Mouse (Mus musculus): ENCODE results near the gene Sgta. TPM values are rescaled to one million over a fixed set of nuclear protein-coding genes. Genes with fewer than 3 reads are reported as not detected.

The Sgta gene
- polyA plus RNA-seq, 1 experiment from 2014 or later: 271 TPM

DNA sequence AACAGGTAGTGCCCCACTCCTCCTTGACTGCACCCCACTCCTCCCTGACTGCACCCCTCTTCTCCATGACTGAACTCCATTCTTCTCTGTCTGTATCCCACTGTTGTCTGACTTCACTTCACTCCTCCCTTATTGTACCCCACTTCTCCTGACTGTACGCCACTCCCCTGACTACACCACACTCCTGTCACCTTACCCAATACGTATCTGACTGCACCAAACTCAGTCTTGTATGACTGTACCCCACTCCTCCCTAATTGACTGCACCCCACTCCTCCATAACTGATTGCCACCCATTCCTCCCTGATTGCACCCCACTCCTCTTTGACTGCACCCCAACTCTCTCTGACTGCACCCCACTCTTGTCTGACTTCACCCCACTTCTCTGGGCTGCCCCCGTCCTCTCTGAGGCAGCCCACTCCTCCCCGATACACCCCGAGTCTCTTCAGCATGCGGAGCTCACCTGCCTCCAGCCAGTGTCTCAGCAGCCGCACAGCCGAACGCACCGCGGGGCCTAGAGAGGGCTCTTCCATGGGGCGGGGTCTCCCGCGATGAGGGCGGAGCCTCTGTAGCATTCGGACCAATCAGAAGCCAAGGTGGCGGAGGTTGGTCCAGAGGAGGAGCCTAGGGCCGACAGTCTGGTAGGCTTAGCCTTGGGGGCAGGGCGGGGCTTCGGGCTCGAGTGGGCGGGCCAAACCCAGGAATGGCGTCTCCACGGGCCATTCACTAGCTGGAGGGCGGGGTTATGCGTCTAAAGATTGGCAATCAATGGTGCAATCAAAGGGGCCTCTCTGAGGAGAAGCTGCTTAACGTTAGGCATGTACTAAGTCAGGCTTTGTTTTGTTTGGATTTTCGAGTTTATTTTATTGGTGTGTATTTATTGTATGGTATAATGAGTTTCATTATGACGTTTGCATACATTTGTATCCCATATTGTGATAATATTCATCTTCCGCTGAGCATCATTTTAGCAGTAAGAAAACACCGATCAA is 45.3 kb downstream of the Sgta start, which contains the start of gene Gng7:
Gng7 (minus strand) TSS at position 553 of the 992 bp plus-strand sequence.
- H3K4me1 ChIP-seq: peaks cover 6% of the 10 kb centered on the region; the same call in 1 of the 2 replicates
- H3K27me3 ChIP-seq: peaks cover 10% of the 10 kb centered on the region
- peak within 1 kb of the TSS; percentile 58 for H3K4me2 ChIP-seq (replicated peaks)
- 10% methylated on average over 31 of the region's 31 CpGs for WGBS
- peak within 1 kb of the TSS; percentile 46; the same call in 1 of the 2 replicates for H3K9ac ChIP-seq (replicated peaks)
- H3K9me3 ChIP-seq: no peaks in the 10 kb centered on the region
- no peaks in the 10 kb centered on the region for H3K36me3 ChIP-seq
- peak; percentile 98 for ATAC-seq (ENCODE audit: low FRiP score, low read depth)
- no peak within 1 kb of the TSS for H3K27ac ChIP-seq (replicated peaks)
- peak within 1 kb of the TSS; percentile 43 for H3K4me3 ChIP-seq

DNA sequence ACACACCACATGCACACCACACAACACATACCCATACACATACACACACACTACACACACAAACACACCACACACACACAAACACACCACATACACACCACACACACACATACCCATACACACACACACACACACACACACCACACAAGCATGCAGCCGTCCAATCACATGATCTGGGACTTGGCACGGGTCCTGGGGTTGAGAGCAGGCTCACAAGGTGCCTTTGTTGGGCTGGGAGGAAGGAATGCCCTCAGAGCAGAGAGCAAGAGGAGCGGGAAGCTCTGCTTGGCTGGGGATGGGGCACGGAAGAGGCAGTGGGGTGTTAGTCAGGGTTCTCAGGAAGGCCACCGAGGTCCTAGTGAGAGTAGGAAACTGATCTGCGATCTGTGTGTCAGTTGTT is 49.1 kb downstream of the Sgta start:
- no peak for ATAC-seq (ENCODE audit: low FRiP score, low read depth)
- Histone ChIP-seq H3K27me3 (peaks cover 10% of the 10 kb centered on the region), H3K4me1 (peaks cover 6% of the 10 kb centered on the region; the same call in 1 of the 2 replicates), H3K9ac (replicated peaks) (no peak overlapping the region), H3K4me3 (no peak overlapping the region), H3K9me3 (no peaks in the 10 kb centered on the region), H3K4me2 (replicated peaks) (no peak overlapping the region), H3K36me3 (no peaks in the 10 kb centered on the region), H3K27ac (replicated peaks) (no peak overlapping the region)
- WGBS: 77% methylated on average over 6 of the region's 6 CpGs

DNA sequence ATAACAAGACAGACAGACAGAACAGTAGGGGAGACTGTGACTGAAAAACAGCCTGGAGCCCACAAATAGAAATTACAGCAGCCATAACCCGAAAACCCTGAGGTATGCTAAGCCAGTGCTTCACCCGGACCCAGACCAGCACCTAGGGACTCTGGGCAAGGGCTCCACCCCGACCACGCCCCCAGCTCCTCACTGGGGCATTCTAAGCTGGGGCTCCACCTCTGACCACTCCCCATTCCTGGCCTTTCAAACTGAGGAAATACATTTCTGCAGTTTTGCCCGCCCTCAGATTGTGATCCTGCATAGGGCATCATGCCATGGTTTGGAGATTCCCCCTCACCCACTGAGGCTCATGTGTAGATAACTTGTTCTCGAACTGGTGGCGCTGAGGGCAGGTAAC is 52.7 kb downstream of the Sgta start:
- Histone ChIP-seq H3K9me3 (no peaks in the 10 kb centered on the region), H3K4me1 (no peaks in the 10 kb centered on the region), H3K9ac (replicated peaks) (no peak overlapping the region), H3K4me2 (replicated peaks) (no peak overlapping the region), H3K27me3 (peaks cover 3% of the 10 kb centered on the region), H3K4me3 (no peak overlapping the region), H3K27ac (replicated peaks) (no peak overlapping the region), H3K36me3 (no peaks in the 10 kb centered on the region)
- no peak for ATAC-seq (ENCODE audit: low FRiP score, low read depth)
- WGBS: 36% methylated on average over 7 of the region's 7 CpGs

DNA sequence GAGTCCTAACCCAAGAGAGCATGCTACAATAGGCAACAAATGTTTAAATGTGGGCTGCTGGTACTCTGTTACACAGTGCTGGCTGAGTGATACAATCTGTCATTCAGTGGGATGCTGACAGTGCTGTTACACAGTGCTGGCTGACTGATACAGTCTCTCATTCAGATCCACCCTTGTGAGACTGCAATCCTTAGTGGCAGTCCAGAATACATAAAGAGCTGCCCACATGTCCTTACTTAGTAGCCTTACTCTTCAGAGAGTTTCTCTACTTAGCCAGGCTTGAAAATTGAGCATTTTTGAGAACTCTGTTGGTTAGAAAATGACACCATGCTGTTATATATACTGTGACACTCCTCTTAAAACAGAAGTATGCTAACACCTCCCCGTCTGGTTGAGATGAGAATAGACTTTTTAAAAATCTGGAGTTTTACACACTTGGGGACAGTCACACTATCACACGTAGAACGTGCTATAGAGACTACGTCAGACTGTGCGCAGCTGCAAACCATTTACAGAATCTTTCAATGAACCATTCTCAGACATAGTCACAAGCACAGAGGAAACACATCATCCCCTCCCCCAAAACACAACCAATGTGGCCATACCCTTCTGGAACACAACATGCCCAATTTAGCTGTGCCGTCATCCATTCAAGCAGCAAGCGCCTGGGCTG is 53.8 kb downstream of the Sgta start:
- ATAC-seq (ENCODE audit: low FRiP score, low read depth): no peak
- WGBS: 92% methylated on average over 7 of the region's 7 CpGs
- Histone ChIP-seq H3K4me1 (peaks cover 7% of the 10 kb centered on the region), H3K4me2 (replicated peaks) (no peak overlapping the region), H3K9ac (replicated peaks) (no peak overlapping the region), H3K9me3 (no peaks in the 10 kb centered on the region), H3K27ac (replicated peaks) (no peak overlapping the region), H3K4me3 (no peak overlapping the region), H3K36me3 (no peaks in the 10 kb centered on the region), H3K27me3 (peaks cover 13% of the 10 kb centered on the region)

DNA sequence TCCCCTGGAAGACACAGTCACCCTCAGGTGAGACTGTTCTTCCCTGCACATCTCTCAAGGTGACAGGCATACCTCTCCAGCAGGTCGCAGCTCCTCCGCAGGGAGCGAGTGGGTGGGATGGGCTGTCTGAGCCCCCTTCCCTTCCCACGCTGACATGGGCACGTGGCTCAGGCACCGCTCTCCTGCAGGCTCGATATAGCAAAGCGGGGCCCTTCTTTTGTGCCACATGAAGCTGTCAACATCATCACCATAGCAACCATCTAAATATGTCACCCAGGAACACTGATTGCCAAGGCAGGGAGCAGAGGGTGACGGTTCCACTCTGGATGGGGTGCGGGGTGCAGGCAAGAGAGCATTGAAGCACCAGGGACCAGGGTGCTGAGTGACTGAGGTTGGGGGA is 58.8 kb downstream of the Sgta start:
- Histone ChIP-seq H3K4me2 (replicated peaks) (no peak overlapping the region), H3K9ac (replicated peaks) (peak overlapping the region; percentile 43), H3K4me1 (peaks cover 18% of the 10 kb centered on the region), H3K4me3 (no peak overlapping the region), H3K9me3 (no peaks in the 10 kb centered on the region), H3K27ac (replicated peaks) (no peak overlapping the region), H3K27me3 (peaks cover 23% of the 10 kb centered on the region), H3K36me3 (no peaks in the 10 kb centered on the region)
- ATAC-seq (ENCODE audit: low FRiP score, low read depth): no peak
- 35% methylated on average over 10 of the region's 10 CpGs for WGBS

DNA sequence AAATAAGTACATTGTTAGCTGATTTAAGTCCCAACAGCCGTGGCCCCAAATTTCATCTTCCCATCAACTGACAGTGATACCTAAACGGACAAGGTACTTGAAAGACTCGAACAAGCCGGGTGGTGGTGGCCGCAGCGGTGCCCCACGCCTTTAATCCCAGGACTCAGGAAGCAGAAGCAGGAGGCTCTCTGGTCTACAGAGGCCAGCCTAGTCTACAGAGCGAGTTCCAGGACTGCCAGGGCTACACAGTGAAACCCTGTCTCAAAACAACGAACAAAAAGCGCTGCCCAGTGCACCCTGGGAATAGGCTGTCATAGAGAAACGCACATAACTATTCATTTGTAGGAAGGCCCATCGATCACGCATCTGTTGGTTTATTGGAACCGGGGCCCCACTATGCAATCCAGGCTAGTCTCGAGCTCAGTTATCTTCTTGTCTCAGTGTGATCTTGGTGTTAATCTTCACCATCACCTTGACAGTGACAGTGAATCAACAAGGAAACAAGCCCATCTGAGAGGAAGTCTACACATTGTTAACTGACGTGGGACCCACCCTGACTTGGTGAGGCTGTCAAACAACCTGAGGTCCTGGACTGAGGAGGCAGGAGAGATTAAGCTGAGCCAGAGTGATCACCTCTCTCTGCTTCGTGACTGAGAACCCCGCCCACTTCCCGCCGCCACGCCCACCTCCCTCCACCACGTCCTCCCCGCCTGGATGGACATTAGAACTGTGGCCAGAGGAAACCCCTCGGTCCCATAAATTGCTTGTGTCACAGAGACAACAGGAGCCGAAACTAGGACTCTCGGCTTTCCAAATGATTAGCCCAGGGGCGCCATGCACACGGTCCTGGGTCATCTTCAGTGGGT is 59.6 kb downstream of the Sgta start:
- no peak for ATAC-seq (ENCODE audit: low FRiP score, low read depth)

DNA sequence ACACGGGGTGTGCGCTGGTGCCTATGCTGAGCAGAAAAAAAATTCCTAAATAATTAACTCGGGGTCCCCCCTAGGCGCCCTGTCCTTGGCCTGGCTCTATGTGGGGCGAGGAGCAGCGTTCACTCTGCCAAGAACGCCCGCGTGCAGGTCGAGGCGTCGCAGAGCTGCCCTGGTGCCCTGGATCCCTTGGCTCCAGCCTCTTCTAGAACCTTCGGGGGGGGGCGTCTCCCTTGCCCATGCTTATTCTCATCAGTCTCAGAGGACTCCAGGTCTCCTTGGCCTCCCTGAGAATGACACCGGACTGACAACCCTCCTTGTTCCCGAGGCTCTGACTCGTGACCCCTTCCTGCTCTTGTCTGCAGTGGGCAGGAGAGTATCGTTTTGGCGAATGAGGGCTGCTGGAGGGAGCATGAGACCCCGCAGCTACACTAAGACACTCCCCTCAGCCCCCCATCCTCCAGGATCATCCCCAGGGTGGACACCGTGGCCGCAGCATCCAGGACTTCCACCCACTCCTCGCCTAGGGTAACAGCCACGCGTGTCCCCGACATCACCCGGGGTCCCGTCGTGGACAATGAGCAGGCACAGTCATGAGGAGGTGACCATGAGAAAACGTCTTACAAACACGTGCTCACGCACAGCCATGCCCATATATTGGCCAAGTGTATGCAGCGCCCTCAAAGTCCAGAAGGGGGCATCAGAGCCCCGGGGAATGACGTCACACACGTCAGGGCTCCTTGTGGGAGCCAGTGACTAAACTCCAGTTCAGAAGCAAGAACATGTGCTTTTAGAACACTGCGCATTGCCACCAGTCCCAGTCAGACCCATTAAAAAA is 60.4 kb downstream of the Sgta start:
- H3K9ac ChIP-seq (replicated peaks): no peak overlapping the region
- H3K27me3 ChIP-seq: peaks cover 34% of the 10 kb centered on the region
- peaks cover 18% of the 10 kb centered on the region for H3K4me1 ChIP-seq
- 35% methylated on average over 37 of the region's 37 CpGs for WGBS
- peak overlapping the region; percentile 8; the same call in 1 of the 2 replicates for H3K4me2 ChIP-seq (replicated peaks)
- H3K9me3 ChIP-seq: no peaks in the 10 kb centered on the region
- H3K27ac ChIP-seq (replicated peaks): no peak overlapping the region
- no peak overlapping the region for H3K4me3 ChIP-seq
- ATAC-seq (ENCODE audit: low FRiP score, low read depth): peak; percentile 70
- no peaks in the 10 kb centered on the region for H3K36me3 ChIP-seq

More for the DNA sequence above, 59.6 kb downstream of the Sgta start:
- Histone ChIP-seq H3K27me3 (peaks cover 26% of the 10 kb centered on the region), H3K4me2 (replicated peaks) (no peak overlapping the region), H3K4me1 (peaks cover 18% of the 10 kb centered on the region), H3K9ac (replicated peaks) (peak overlapping the region; percentile 43), H3K9me3 (no peaks in the 10 kb centered on the region), H3K4me3 (no peak overlapping the region), H3K27ac (replicated peaks) (no peak overlapping the region), H3K36me3 (no peaks in the 10 kb centered on the region)
- 54% methylated on average over 28 of the region's 28 CpGs for WGBS

DNA sequence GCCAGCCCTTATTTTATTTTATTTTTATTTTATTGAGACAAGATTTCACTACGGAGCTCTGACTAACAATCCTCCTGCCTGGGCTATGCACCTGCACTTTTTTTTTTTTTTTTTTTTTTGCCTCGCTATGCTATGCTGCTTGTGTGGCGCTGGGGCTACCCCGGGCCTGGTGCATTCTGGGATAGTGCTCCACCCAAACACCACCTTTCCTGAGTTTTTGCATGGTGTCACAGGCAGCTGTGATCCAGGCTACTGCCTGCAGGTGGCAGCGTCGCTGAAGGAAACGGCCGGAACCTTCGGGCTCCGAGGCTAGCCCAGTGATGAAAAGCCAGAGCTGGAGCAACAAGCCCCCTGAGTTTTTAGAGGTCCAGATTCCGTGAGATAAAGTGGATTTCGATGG is 61.2 kb downstream of the Sgta start:
- ATAC-seq (ENCODE audit: low FRiP score, low read depth): no peak
- WGBS: 24% methylated on average over 12 of the region's 12 CpGs

DNA sequence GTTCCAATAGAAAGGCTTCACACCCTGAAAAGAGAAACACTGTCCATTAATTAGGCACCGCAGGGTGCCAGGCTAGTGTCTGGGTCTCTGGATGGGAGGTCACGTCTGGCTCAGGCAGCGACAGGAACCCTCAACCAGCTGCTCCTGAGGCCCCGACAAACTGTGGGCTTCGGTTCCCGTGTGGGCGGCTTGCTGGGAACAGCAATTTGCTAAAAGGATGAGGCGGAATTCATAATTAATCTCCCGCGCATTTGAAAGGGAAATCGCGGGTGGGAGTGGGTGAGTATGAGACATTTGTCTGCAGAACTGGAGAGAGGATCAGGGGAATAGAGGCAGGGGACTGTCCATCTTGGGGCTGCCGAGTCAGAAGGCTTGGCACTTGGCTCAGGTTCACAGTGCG is 62.0 kb downstream of the Sgta start:
- no peak for ATAC-seq (ENCODE audit: low FRiP score, low read depth)
- WGBS: 41% methylated on average over 14 of the region's 14 CpGs
- peaks cover 21% of the 10 kb centered on the region for H3K4me1 ChIP-seq
- H3K4me2 ChIP-seq (replicated peaks): no peak overlapping the region
- H3K4me3 ChIP-seq: no peak overlapping the region
- no peaks in the 10 kb centered on the region for H3K36me3 ChIP-seq
- no peak overlapping the region for H3K9ac ChIP-seq (replicated peaks)
- H3K27ac ChIP-seq (replicated peaks): no peak overlapping the region
- H3K9me3 ChIP-seq: no peaks in the 10 kb centered on the region
- peaks cover 48% of the 10 kb centered on the region for H3K27me3 ChIP-seq

More for the DNA sequence above, 61.2 kb downstream of the Sgta start:
- no peak overlapping the region for H3K27ac ChIP-seq (replicated peaks)
- no peaks in the 10 kb centered on the region for H3K9me3 ChIP-seq
- H3K4me1 ChIP-seq: peaks cover 18% of the 10 kb centered on the region
- no peak overlapping the region for H3K4me2 ChIP-seq (replicated peaks)
- no peak overlapping the region for H3K4me3 ChIP-seq
- H3K9ac ChIP-seq (replicated peaks): no peak overlapping the region
- H3K36me3 ChIP-seq: no peaks in the 10 kb centered on the region
- H3K27me3 ChIP-seq: peaks cover 41% of the 10 kb centered on the region

DNA sequence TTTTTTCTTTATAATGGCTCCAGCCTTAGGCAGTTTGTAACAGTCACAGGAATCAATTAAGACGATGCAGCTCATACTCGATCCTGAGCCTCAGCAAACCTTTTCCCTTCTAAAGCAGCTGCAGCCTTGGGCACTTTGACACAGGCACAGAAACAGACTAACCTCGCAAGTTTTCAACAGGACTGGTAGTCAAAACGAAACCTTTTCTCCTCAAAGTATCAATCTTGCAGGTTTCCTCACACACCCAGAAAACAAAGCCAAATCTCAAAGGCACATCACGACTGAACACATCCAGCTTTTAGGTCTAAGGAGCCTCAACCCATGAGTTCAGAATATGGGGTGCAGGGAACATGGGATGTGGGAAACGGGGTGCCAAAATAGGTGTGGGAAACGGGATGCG is 62.6 kb downstream of the Sgta start:
- no peak overlapping the region for H3K4me2 ChIP-seq (replicated peaks)
- no peaks in the 10 kb centered on the region for H3K9me3 ChIP-seq
- H3K9ac ChIP-seq (replicated peaks): no peak overlapping the region
- peaks cover 22% of the 10 kb centered on the region for H3K4me1 ChIP-seq
- no peaks in the 10 kb centered on the region for H3K36me3 ChIP-seq
- H3K4me3 ChIP-seq: no peak overlapping the region
- H3K27me3 ChIP-seq: peaks cover 53% of the 10 kb centered on the region
- H3K27ac ChIP-seq (replicated peaks): no peak overlapping the region
- no peak for ATAC-seq (ENCODE audit: low FRiP score, low read depth)
- 84% methylated on average over 8 of the region's 8 CpGs for WGBS

DNA sequence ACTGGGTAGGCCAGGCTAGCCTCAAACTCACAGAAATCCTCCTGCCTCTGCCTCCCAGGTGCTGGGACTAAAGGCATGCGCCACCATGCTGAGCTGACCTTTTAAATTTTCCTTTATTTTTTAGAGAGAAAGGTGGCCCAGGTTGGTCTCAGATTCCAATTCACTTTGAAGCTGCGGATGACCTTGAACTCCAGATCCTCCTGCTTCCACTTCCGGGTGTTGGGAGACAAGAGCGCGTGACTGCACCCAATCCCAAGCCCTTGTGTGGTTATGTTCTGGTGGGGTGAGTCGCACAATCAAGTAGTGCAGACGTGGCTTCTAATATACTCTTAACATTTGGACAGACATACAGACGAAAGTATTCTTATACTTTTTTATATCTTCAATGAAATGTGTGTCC is 63.5 kb downstream of the Sgta start:
- peaks cover 18% of the 10 kb centered on the region for H3K4me1 ChIP-seq
- H3K9ac ChIP-seq (replicated peaks): no peak overlapping the region
- peaks cover 52% of the 10 kb centered on the region for H3K27me3 ChIP-seq
- WGBS: 96% methylated on average over 8 of the region's 8 CpGs
- no peaks in the 10 kb centered on the region for H3K36me3 ChIP-seq
- no peak for ATAC-seq (ENCODE audit: low FRiP score, low read depth)
- H3K4me3 ChIP-seq: no peak overlapping the region
- H3K9me3 ChIP-seq: no peaks in the 10 kb centered on the region
- H3K27ac ChIP-seq (replicated peaks): no peak overlapping the region
- no peak overlapping the region for H3K4me2 ChIP-seq (replicated peaks)

All from midbrain, embryonic 12.5 days (tissue).